Mouse (Mus musculus) layer of hippocampus, adult 11-12 months (tissue): Measurements from ENCODE around the gene Tcta.
"Not testable (repeated sequence)": the region's sequence is repeated elsewhere in the genome, so short reads cannot be mapped to it uniquely, and the experiment has no call there.

Source experiments
- DNase-seq: peaks from one replicate; pipeline ENCODE4 v3.0.0; 2022; ENCODE audit warnings: low spot score

Gene Tcta

GRCm38 (mm10) chr9:108268701-108269100 lies 37.3 kb downstream of the Tcta start:
- not testable (repeated sequence) for DNase-seq

- DNase-seq: no peak
These were observed 38.3 kb downstream of the Tcta start for GRCm38 (mm10) chr9:108267691-108268090.

- DNase-seq: no peak
These were observed 39.6 kb downstream of the Tcta start for GRCm38 (mm10) chr9:108266261-108266935.

GRCm38 (mm10) chr9:108264191-108264921 lies 41.6 kb downstream of the Tcta start:
- peak; percentile 41 for DNase-seq

- DNase-seq: peak; percentile 98
These were observed 42.2 kb downstream of the Tcta start, which contains the start of gene Dag1 for GRCm38 (mm10) chr9:108263690-108264190. TSS of gene Dag1 (minus strand) at chr9:108263958.

GRCm38 (mm10) chr9:108263131-108263681 lies 42.8 kb downstream of the Tcta start:
- peak; percentile 42 for DNase-seq

GRCm38 (mm10) chr9:108262494-108263049 lies 43.4 kb downstream of the Tcta start:
- no peak for DNase-seq

- DNase-seq: no peak
These were observed 44.1 kb downstream of the Tcta start for GRCm38 (mm10) chr9:108261865-108262264.

- DNase-seq: no peak
These were observed 45.4 kb downstream of the Tcta start for GRCm38 (mm10) chr9:108260526-108260925.
